Mouse (Mus musculus) E14TG2a.4 (cell line): ENCODE data around the gene Rps6kb2.

Experiments
- CTCF ChIP-seq: conservative IDR thresholded peaks from 2 replicates; pipeline ENCODE4 v1.5.1; 2014; ENCODE audit warnings: low read length
- NANOG ChIP-seq: IDR thresholded peaks from 2 replicates; pipeline ENCODE4 v1.6.1; 2014; ENCODE audit warnings: borderline replicate concordance, low read length, mixed read lengths
- POU5F1 ChIP-seq: IDR thresholded peaks from 2 replicates; pipeline ENCODE4 v1.6.1; 2014; ENCODE audit warnings: low read length, borderline replicate concordance

DNA sequence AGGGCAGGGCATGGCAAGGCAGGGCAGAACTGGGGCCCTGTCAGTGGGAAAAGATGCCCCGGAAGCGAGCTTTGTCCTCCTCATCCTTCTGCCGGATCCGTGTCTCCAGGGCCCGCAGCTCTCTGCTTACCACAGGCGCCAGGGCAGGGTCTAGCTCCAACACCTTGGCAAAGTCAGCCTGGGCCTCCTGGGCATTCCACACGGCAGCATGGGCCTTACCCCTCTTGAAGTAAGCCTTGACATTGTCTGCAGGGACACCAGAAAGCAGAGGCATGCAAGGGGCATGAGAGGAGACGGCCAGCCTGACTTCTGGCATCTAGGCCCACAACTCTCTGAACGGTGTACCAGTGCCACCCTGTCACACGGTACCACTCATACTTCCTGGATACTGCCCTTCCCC lies 48.6 kb downstream of the Rps6kb2 start:
- TF ChIP-seq CTCF (no peak), NANOG (no peak), POU5F1 (no peak)
